ENCODE assay signal across 8 mouse cellular contexts in genomic region chr2:25255284-25255779, GRCm38 (mm10). TPM values are rescaled to one million over a fixed set of nuclear protein-coding genes. Genes with fewer than 3 reads are reported as not detected.
DNase-seq lines count a peak whose midpoint lies in the region; ATAC-seq and TF ChIP-seq lines count a peak whose summit lies in the region.

Gene Tmem203, plus strand, starts transcription at chr2:25255439.

- peak within 1 kb of the TSS; percentile 91 for H3K9ac ChIP-seq in heart, embryonic 12.5 days
- peak within 1 kb of the TSS; percentile 93 for H3K9ac ChIP-seq in kidney, embryonic 16.5 days (replicated peaks; ENCODE audit: low read length)
- H3K9ac ChIP-seq in liver, embryonic 14.5 days (replicated peaks) = peak within 1 kb of the TSS; percentile 82
- H3K9ac ChIP-seq in stomach, embryonic 15.5 days = peak within 1 kb of the TSS; percentile 86

- peak within 1 kb of the TSS; percentile 98 for H3K4me3 ChIP-seq in brown adipose tissue, adult 24 weeks (ENCODE audit: insufficient read depth, low read depth, low read length)
- peak within 1 kb of the TSS; percentile 71 for H3K4me3 ChIP-seq in heart, embryonic 12.5 days
- peak within 1 kb of the TSS; percentile 98 for H3K4me3 ChIP-seq in kidney, embryonic 16.5 days (ENCODE audit: low read length)
- H3K4me3 ChIP-seq in liver, embryonic 14.5 days (ENCODE audit: insufficient read depth in 1 of 2, low read depth in 2 of 2, low read length in 2 of 2) = peak within 1 kb of the TSS; percentile 81 to 92
- H3K4me3 ChIP-seq in stomach, embryonic 15.5 days (replicated peaks) = peak within 1 kb of the TSS; percentile 92

- H3K27ac ChIP-seq in brown adipose tissue, adult 24 weeks (replicated peaks; ENCODE audit: low read depth, low read length) = peak within 1 kb of the TSS; percentile 59; the same call in 1 of the 2 replicates
- H3K27ac ChIP-seq in heart, embryonic 12.5 days (ENCODE audit: poor library complexity, severe bottlenecking) = peak within 1 kb of the TSS; percentile 55
- peak within 1 kb of the TSS; percentile 76 for H3K27ac ChIP-seq in kidney, embryonic 16.5 days (ENCODE audit: low read length)
- peak within 1 kb of the TSS; percentile 36 for H3K27ac ChIP-seq in liver, embryonic 14.5 days
- peak within 1 kb of the TSS; percentile 75 for H3K27ac ChIP-seq in stomach, embryonic 15.5 days

- no peaks in the 10 kb centered on the region for H3K4me1 ChIP-seq in brown adipose tissue, adult 24 weeks (ENCODE audit: control insufficient read depth, insufficient read depth, insufficient read length, low read length)
- H3K4me1 ChIP-seq in heart, embryonic 12.5 days (replicated peaks) = peaks cover 17% of the 10 kb centered on the region
- H3K4me1 ChIP-seq in kidney, embryonic 16.5 days (ENCODE audit: insufficient read depth, low read length) = peaks cover 17% of the 10 kb centered on the region
- peaks cover 6 to 10% of the 10 kb centered on the region in 2 experiments for H3K4me1 ChIP-seq in liver, embryonic 14.5 days (replicated peaks; ENCODE audit: control insufficient read depth in 2 of 2, insufficient read depth in 2 of 2, low read length in 1 of 2)
- H3K4me1 ChIP-seq in stomach, embryonic 15.5 days = peaks cover 14% of the 10 kb centered on the region

- no peaks in the 10 kb centered on the region for H3K27me3 ChIP-seq in heart, embryonic 12.5 days (replicated peaks)
- no peaks in the 10 kb centered on the region for H3K27me3 ChIP-seq in kidney, embryonic 16.5 days (ENCODE audit: insufficient read depth, low read length)
- no peaks in the 10 kb centered on the region for H3K27me3 ChIP-seq in liver, embryonic 14.5 days (ENCODE audit: control insufficient read depth, insufficient read depth, low read length)
- H3K27me3 ChIP-seq in stomach, embryonic 15.5 days (replicated peaks) = no peaks in the 10 kb centered on the region

- peak; percentile 55 for TF ChIP-seq EP300 in liver, embryonic 14.5 days (IDR thresholded peaks at IDR 0.05; ENCODE audit: low read depth)

- peak within 1 kb of the TSS; percentile 99 for H3K4me2 ChIP-seq in heart, embryonic 12.5 days
- H3K4me2 ChIP-seq in kidney, embryonic 16.5 days (replicated peaks; ENCODE audit: low read depth, low read length) = peak within 1 kb of the TSS; percentile 99
- peak within 1 kb of the TSS; percentile 87 for H3K4me2 ChIP-seq in liver, embryonic 14.5 days (ENCODE audit: low read depth)
- peak within 1 kb of the TSS; percentile 96 for H3K4me2 ChIP-seq in stomach, embryonic 15.5 days

- TF ChIP-seq CTCF in liver, embryonic 14.5 days (IDR thresholded peaks at IDR 0.05; ENCODE audit: low read depth) = no peak

- under 1% methylated on average over 39 of the region's 39 CpGs for WGBS in heart, embryonic 12.5 days
- WGBS in kidney, embryonic 16.5 days = 0% methylated on average over 39 of the region's 39 CpGs
- under 1% methylated on average over 39 of the region's 39 CpGs for WGBS in liver, embryonic 14.5 days (ENCODE audit: insufficient replicate concordance)
- 0% methylated on average over 39 of the region's 39 CpGs for WGBS in stomach, embryonic 15.5 days

- peak; percentile 80 to 90 for DNase-seq in CD8-positive naive resting alpha-beta T cell, adult 2 months (ENCODE audit: low read depth in 2 of 2, low spot score in 2 of 2)
- peak; percentile 83 to 88 (median 85) for DNase-seq in liver, embryonic 14.5 days (ENCODE audit: low read depth in 3 of 3, low spot score in 3 of 3)
- peak; percentile 98 for DNase-seq in neural tube, embryonic 10.5 days (ENCODE audit: extremely low spot score, low spot score)

- ATAC-seq in erythroid progenitor cell, adult 5-6 weeks (replicated peaks; ENCODE audit: low FRiP score, poor library complexity, severe bottlenecking) = peak; percentile 92
- ATAC-seq in heart, embryonic 12.5 days (ENCODE audit: insufficient number of reproducible peaks, low FRiP score) = peak; percentile 89
- ATAC-seq in kidney, embryonic 16.5 days (ENCODE audit: low FRiP score, low TSS enrichment) = peak; percentile 89
- ATAC-seq in liver, embryonic 14.5 days (ENCODE audit: insufficient read depth) = peak; percentile 83
- peak; percentile 86 for ATAC-seq in stomach, embryonic 15.5 days (ENCODE audit: insufficient read depth, low FRiP score, low read depth)

- peaks cover 25% of the 10 kb centered on the region for H3K36me3 ChIP-seq in heart, embryonic 12.5 days
- peaks cover 18% of the 10 kb centered on the region for H3K36me3 ChIP-seq in kidney, embryonic 16.5 days (ENCODE audit: insufficient read depth, low read length)
- H3K36me3 ChIP-seq in liver, embryonic 14.5 days (replicated peaks; ENCODE audit: control insufficient read depth, insufficient read depth, low read depth) = no peaks in the 10 kb centered on the region; the same call in 1 of the 2 replicates
- H3K36me3 ChIP-seq in stomach, embryonic 15.5 days = peaks cover 15% of the 10 kb centered on the region; the same call in 1 of the 2 replicates

- no peaks in the 10 kb centered on the region for H3K9me3 ChIP-seq in heart, embryonic 12.5 days (replicated peaks)
- no peaks in the 10 kb centered on the region for H3K9me3 ChIP-seq in kidney, embryonic 16.5 days (ENCODE audit: low read length)
- H3K9me3 ChIP-seq in liver, embryonic 14.5 days (ENCODE audit: control insufficient read depth, low read length) = no peaks in the 10 kb centered on the region
- H3K9me3 ChIP-seq in stomach, embryonic 15.5 days = no peaks in the 10 kb centered on the region

RNA-seq across cellular contexts. Expression of gene Tmem203, which starts in this region (rescaled TPM):
- polyA plus RNA-seq in brown adipose tissue, adult 24 weeks (2012; ENCODE audit: insufficient read depth, insufficient read length, missing spikeins) = 13.5 and 18.9 TPM in 2 replicates
- total RNA-seq in erythroid progenitor cell, adult 5-6 weeks (2015; ENCODE audit: low replicate concordance) = 11.9 and 18.9 TPM in 2 replicates
- total RNA-seq in erythroid progenitor cell, adult 5-6 weeks (2017; ENCODE audit: low replicate concordance) = 1.8 and 8.5 TPM in 2 replicates
- 18.3 and 19.1 TPM in 2 replicates for polyA plus RNA-seq in heart, embryonic 12.5 days (2016; fragmentation: Nextera tagmentation; extraction: Ambion mirVana)
- 24.8 and 25.6 TPM in 2 replicates for polyA plus RNA-seq in kidney, embryonic 16.5 days (2015; fragmentation: Nextera tagmentation; extraction: Ambion mirVana)
- polyA plus RNA-seq in liver, embryonic 14.5 days (2012; rRNA removed) = 8.8 and 12.4 TPM in 2 replicates
- 8.8 and 9.4 TPM in 2 replicates for polyA plus RNA-seq in liver, embryonic 14.5 days (2014; fragmentation: Nextera tagmentation; extraction: Ambion mirVana)
- 24.4 and 25.1 TPM in 2 replicates for polyA plus RNA-seq in stomach, embryonic 15.5 days (2015; fragmentation: Nextera tagmentation; extraction: Ambion mirVana)

Comparison
In these comparisons a context has a peak if more than half of its experiments do, and no peak if none do; other contexts are left out.
1. Peak in every context shown above with its lines: DNase-seq, ATAC-seq, H3K4me3 ChIP-seq and H3K27ac ChIP-seq.